Mouse (Mus musculus): ENCODE results near the gene Wnt16.
"Not testable (repeated sequence)": the region's sequence is repeated elsewhere in the genome, so short reads cannot be mapped to it uniquely, and the experiment has no call there.

The Wnt16 gene

GRCm38 (mm10) chr6:22288004-22288736 lies at the start of gene Wnt16:
TSS of gene Wnt16 (plus strand) at chr6:22288227.
- DNase-seq = peak; percentile 4

DNA sequence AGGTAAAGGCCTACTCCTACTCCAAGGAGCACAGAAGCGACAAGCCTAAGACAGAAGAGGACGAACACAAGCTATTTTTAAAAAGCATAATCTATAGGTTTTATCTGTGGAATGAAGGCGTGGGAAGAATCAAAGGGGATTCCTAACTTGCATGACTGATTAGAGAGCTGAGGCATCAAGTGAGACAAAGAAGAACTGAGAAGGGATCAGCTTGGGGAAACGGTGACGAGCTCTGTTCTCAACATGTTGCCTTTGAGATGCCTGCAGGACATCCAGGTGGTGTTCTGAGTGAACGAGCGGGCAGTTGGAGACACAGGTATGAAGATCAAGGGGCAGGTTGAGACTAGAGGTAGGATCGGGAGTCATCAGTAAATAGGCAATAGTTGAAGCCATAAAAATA lies 44.7 kb upstream of the Wnt16 start:
- no peak for DNase-seq

GRCm38 (mm10) chr6:22246696-22247095 lies 41.3 kb upstream of the Wnt16 start:
- DNase-seq = no peak

- no peak for DNase-seq
Observed at GRCm38 (mm10) chr6:22258784-22259183, 29.2 kb upstream of the Wnt16 start.

- DNase-seq = no peak
Observed at GRCm38 (mm10) chr6:22262519-22262918, 25.5 kb upstream of the Wnt16 start.

DNA sequence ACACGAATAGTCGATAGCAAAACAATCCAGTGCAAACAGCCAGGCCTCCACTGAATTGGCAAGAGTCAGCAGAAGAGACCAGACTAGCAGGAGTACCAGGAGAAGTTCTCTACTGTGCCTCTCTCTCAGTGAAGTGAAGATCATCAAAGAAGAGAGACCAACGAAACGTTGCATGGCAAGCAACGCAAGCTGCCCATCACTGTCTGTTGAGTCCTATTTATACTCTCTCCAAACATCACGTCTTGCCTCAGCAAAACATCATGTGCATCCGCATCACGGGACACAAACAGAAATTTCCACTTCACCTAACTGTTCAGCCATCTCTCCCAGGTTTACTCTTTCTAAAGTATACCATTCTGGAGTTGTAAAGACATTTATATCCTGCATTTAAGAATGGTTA lies 23.9 kb upstream of the Wnt16 start:
- DNase-seq = not testable (repeated sequence)

DNA sequence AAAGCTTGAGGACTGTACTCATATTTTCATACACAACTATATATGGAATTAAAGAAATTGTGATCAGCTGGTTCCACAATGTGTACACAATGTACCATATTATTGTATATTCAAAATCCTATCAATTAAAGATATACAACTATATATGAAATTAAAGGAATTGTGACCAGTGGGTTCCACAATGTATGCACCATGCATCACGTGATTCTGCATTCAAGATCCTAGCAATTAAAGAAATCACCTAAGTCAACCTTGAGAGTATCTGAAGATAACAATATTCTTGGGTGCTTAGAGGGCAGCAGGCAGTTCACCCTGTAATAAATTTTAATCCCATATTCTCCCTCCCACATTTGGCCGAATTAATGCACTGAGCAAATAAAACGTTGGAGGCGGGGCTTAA lies 22.0 kb upstream of the Wnt16 start:
- DNase-seq = no peak

GRCm38 (mm10) chr6:22267807-22268667 lies 20.0 kb upstream of the Wnt16 start:
- DNase-seq = no peak

DNA sequence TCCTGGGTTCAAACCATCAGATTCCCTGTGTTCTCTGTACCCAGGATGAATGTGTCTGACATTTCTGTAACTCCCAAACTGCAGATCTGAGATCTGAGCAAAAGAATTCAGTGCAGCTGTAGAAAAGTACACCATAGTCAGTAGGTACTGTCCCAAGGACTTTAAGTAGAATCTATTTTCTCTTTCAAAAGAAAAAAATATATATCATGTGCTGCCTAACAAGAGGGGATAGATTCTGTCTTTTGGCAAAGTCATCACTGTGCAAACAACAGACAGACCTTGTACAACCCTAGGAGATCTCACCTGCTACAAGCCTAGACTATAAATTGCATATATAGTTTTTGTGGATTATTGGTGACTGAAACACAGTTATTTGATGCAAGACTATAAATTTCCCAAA lies 19.4 kb upstream of the Wnt16 start:
- no peak for DNase-seq

DNA sequence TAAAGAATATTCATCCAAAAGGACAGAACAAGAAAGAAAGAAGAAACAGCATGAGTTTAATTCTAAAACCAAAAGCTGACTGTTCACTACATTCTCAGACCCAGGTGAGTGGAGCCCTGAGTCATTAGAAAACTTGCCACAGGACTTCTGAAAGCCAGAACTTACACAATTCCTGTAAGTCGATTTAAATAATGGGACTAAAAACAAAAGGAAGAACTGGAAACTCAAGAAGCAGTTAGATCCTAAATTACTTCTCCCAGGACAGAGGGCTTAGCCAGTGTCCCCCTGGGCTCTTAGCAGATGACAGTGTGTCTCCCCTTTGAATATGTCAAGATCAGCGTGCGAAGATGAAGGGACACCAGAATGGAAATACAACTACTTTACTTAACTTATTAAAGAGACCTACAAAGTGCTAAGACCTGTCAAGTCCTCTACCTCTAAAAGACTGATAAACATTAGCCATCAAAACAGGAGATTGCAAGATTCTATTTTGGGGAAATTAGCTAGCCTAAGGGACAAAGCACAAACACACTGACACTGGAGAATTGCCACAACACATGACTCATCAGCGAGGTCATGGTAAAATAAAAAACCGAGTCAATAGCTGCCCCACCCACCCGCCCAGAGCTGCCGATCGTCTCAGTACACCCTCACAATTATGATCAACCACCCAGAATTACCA lies 18.0 kb upstream of the Wnt16 start:
- DNase-seq = no peak

DNA sequence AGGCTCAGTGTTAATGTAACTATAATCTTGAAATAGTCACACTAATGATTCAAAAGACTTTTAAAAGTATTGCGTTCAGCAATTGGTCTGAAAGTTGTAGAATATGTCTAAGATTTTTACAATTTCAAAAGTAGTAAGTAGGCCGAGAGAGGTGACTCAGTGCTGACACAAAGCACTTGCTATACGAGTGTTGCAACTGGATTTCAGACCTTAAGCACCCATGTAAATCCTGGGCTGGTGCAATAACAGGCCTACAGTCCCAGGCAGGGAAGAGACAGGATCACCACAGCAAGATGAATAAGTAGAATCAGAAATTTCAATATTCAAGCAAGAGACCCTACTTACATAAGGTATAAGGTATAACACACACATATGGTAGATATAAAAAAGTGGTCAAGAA lies 10.1 kb upstream of the Wnt16 start:
- DNase-seq = no peak

DNA sequence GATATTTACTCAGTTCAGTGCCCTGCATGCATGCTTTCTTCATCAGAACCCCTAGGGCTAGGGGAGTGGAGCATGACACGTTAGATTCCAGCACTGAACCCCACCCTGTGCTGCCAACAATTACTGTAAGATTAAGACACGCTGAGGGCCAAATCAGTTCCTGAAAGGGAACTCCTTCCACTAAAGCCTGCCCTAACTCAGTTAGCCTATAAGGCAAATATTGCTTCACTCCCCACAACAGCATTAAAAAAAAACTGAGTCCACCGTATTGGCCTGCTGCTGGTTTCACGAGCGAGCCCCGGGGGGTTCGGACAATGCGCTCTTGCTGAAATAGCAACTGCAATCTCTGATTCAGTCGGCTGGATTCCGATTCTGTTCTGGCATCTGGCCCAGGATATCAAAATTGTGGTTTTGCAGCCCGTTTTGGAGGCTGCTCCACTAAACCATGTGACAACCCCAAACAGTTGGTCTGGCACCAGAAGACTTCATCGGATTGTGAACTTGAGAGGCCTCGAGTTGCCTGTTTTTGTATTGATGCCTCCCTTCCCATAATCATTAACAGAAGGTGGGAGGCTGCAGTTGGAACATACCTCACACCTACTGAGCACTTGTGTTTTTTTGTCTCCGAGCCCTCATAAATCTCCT lies 7.7 kb upstream of the Wnt16 start:
- DNase-seq = no peak

DNA sequence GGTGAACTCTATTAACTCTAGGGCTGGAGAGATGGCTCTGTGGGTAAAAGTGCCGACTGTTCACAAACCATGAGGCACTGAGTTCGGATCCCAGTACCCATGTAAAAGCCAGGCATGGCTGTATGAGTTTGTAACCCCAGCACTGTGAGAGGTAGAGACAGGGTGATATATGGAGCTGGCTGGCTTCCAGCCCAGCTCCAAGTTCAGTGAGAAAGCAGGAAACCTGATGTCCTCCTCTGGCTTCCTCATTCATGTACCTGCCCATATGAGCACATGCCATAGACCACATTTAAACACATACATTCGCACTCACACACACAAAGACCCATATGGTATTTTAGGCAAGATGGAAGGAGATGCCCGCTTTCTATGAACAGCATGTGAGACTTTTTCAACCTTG lies 5.6 kb upstream of the Wnt16 start:
- DNase-seq = no peak

DNA sequence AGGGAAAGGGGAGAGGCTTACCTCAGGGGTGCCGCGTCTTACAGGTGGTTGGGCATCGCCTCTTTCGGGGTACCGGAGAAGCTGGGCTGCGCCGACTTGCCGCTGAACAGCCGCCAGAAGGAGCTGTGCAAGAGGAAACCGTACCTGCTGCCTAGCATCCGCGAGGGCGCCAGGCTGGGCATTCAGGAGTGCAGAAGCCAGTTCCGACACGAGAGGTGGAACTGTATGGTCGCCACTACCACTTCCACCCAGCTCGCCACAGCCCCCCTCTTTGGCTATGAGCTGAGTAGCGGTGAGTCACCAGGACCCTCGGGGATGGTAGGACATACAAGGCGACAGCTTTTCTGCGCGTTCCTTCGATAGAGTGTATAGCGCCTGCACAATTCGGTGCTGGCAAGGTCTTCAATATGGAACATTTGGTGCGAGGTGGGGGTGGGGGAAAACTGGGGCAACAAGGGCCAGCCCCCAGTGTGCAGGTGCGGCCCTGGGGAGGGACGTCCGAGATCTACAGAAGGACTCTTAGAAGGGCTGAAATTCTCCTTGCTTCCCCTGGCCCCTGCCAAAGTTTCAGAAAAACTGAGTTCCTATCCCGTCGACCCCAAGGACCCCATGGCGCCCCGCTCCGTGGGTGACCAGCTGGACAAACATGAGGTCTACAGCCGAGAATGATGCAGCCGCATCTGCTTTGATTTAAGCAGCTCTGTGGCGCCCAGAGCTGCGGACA lies 872 bp downstream of the Wnt16 start:
- DNase-seq = peak; percentile 27

DNA sequence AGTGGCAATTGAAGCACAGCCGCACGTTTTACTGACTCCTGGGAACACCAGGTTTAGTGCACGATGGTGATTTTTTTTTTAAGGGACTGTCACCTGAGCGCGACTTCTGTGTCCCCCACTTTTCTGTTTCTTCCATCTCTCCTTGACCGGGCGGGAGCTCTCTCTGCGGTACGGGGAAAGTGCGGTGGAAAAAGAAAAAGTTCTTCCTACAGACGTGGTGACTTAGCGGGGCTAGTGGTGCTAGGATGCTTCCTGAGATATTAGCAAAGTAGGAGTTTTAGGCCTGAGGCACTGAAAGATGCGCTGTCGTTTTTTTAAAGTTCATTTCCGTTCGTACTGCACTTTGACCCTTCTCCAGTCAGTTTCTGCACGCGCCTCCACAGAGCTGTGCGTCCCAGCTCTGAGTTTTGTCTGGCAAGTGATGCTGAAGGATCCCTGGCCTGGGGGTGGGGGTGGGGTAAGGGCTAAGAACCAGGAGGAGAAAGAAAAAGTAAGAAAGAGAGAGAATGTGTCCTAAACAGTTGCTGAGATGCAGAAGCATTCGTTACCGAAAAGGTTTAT lies 1.5 kb downstream of the Wnt16 start:
- DNase-seq = no peak

GRCm38 (mm10) chr6:22290790-22291189 lies 2.8 kb downstream of the Wnt16 start:
- DNase-seq = no peak

DNA sequence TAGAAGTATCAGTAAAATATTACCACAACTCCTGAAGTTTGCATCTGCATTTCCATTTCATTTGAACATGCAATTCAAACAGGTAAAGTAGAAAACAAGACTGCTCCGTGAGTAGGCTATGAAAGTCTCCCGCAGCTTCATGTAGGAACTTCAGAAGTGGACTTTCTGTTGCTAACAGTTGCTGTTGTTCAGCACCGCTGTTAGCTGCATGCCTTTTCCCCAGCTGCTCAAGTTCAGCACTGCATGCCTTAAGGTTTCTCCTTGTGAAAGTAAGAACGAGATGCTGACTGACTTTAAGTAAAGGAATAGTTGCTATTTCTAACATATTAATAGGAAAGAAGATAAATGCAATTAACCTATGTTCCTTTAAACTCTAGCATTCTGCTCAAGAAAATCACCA lies 4.0 kb downstream of the Wnt16 start:
- no peak for DNase-seq

- no peak for DNase-seq
Observed at GRCm38 (mm10) chr6:22293922-22294321, 5.9 kb downstream of the Wnt16 start.

DNA sequence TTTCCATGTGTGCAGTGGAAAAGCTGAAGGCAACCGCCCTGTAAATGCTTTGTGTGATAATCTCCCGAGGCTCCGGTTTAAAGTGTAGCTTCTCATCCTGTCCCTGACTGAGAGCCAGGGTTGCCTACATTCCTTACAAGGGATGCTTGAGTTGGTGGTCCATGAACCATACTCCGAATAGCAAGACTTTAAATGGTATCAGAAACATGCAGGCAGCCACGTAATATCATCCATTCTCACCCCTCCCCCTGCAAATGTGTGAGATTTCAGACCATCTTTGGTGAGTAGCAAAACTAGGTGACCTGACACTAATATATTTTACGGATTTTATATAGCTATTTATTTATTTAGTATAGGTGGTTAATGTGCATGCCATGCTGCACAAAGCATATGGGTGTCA lies 9.0 kb downstream of the Wnt16 start:
- no peak for DNase-seq

DNA sequence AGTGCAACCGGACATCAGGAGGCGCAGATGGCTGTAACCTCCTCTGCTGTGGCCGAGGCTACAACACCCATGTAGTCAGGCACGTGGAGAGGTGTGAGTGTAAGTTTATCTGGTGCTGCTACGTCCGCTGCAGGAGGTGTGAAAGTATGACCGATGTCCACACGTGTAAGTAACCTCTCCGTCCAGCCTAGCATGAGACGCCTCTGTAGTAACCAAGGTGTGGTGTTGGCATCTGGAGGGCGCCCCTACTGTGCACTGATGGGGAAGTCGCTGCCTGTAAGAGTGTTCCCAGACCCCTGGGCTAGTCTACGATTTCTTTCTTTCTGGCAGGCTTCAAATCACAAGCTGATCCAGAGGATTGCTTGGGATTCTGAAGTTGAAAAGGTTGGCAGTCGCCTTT lies 10.0 kb downstream of the Wnt16 start:
- DNase-seq = no peak

- peak; percentile 75 for DNase-seq
Observed at GRCm38 (mm10) chr6:22325364-22326072, 37.5 kb downstream of the Wnt16 start.

DNA sequence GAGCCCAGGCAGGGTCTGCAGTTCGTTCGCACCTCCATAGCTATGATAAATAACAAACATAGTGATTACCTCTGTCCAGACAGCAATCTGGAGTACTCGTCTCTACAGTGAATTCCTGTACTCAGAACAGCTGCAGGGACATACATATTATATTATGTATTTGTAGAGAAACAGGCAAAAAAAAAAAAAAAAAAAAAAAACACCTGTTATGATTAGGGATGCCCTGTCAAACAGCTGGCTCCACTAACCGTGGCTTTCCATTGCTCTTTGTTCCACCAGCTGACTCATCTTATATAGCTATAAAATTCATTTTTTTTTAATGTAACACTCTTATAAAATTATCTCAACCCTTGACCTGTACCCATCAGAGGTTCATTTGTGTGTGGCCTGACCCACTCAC lies 38.3 kb downstream of the Wnt16 start:
- DNase-seq = no peak
